Comparison of ENCODE assay signal across 21 mouse cellular contexts in the genomic region with DNA sequence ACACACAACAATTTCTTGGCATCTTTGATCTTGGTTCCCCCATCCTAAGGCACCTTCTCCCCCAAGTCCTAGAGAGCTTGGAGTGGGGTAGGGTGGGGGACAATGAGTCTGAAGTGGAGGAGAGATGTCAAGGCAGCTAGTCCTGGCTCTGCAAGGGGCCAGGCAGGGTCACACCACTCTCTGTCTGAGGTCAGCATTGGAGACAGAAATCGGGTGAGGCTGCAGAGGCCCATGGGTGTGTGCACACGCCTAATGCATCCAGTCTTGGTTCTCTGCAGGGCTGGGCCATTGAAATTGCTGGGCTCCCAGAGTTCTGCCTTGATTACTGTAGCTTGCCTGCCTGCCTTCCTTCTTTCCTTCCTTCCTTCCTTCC. TPM values are rescaled to one million over a fixed set of nuclear protein-coding genes. Genes with fewer than 3 reads are reported as not detected.
DNase-seq lines count a peak whose midpoint lies in the region; ATAC-seq and TF ChIP-seq lines count a peak whose summit lies in the region.
"Had no signal": no experiment of that assay in that cellular context is flagged by ENCODE, and none has a peak within 500 bp of the region (broad histone marks: within the 10 kb centered on the region; RNA-seq: fewer than 3 reads in every experiment).

No protein-coding gene starts in this region.

- peak overlapping the region; percentile 75 for H3K4me2 ChIP-seq in heart, postnatal 0 days (ENCODE audit: low read depth, low read length)
- H3K4me2 ChIP-seq: forebrain, embryonic 15.5 days; midbrain, embryonic 15.5 days; neural tube, embryonic 12.5 days had no signal

- no peak for TF ChIP-seq POLR2A in heart, adult 2 months (IDR thresholded peaks at IDR 0.05; ENCODE audit: insufficient read depth, low read depth, low read length)
- TF ChIP-seq POLR2A in lung, adult 2 months (IDR thresholded peaks at IDR 0.05; ENCODE audit: borderline replicate concordance, extremely low read depth, low read depth, low read length): 0 out of 2 replicates have a peak, but pooled peaks have one; percentile 9

- no peaks in the 10 kb centered on the region for H3K4me1 ChIP-seq in heart, adult 2 months (ENCODE audit: control insufficient read depth, insufficient read depth, low read length)
- H3K4me1 ChIP-seq in lung, adult 2 months (ENCODE audit: control insufficient read depth, insufficient read depth, low read length): no peaks in the 10 kb centered on the region
- 0 out of 2 replicates have a peak, but pooled peaks cover 3% of the 10 kb centered on the region for H3K4me1 ChIP-seq in brown adipose tissue, adult 24 weeks (ENCODE audit: control insufficient read depth, insufficient read depth, insufficient read length, low read length)
- no peaks in the 10 kb centered on the region for H3K4me1 ChIP-seq in heart, postnatal 0 days (ENCODE audit: control insufficient read depth, insufficient read depth)

- WGBS in heart, adult 2 months: 27% methylated on average over 2 of the region's 2 CpGs
- 13% methylated on average over 2 of the region's 2 CpGs for WGBS in lung, adult 2 months
- 31% methylated on average over 2 of the region's 2 CpGs for WGBS in heart, postnatal 0 days

- H3K27ac ChIP-seq in heart, adult 2 months: peak overlapping the region; percentile 57
- H3K27ac ChIP-seq in brown adipose tissue, adult 24 weeks (replicated peaks; ENCODE audit: low read depth, low read length): peak overlapping the region; percentile 42
- H3K27ac ChIP-seq in heart, postnatal 0 days (ENCODE audit: low read depth): peak overlapping the region; percentile 79
- H3K27ac ChIP-seq: forebrain, embryonic 15.5 days; macrophage; midbrain, embryonic 15.5 days; neural tube, embryonic 12.5 days had no signal

- ATAC-seq in heart, postnatal 0 days (ENCODE audit: insufficient read depth, low read depth): no peak
- ATAC-seq: forebrain, embryonic 15.5 days; intestine, embryonic 16.5 days; midbrain, embryonic 15.5 days had no signal

- TF ChIP-seq CTCF in heart, adult 2 months (IDR thresholded peaks at IDR 0.05): no peak
- TF ChIP-seq CTCF in lung, adult 2 months (IDR thresholded peaks at IDR 0.05; ENCODE audit: insufficient read depth, low read length): no peak
- no peak for TF ChIP-seq CTCF in heart, postnatal 0 days (IDR thresholded peaks at IDR 0.05; ENCODE audit: low read depth)

- peak overlapping the region; percentile 40 for H3K9ac ChIP-seq in heart, adult 2 months (ENCODE audit: low read depth, low read length)
- peak overlapping the region; percentile 78; the same call in 1 of the 2 replicates for H3K9ac ChIP-seq in heart, postnatal 0 days (replicated peaks; ENCODE audit: low read depth, low read length)
- H3K9ac ChIP-seq: forebrain, embryonic 15.5 days; midbrain, embryonic 15.5 days; neural tube, embryonic 12.5 days had no signal

- H3K36me3 ChIP-seq in heart, adult 2 months (ENCODE audit: control insufficient read depth, insufficient read depth, low read length): no peaks in the 10 kb centered on the region
- no peaks in the 10 kb centered on the region for H3K36me3 ChIP-seq in heart, postnatal 0 days (replicated peaks; ENCODE audit: control insufficient read depth, insufficient read depth, low read length)
- H3K36me3 ChIP-seq: forebrain, embryonic 15.5 days; midbrain, embryonic 15.5 days; neural tube, embryonic 12.5 days had no signal

- TF ChIP-seq EP300 in heart, adult 2 months (IDR thresholded peaks at IDR 0.05; ENCODE audit: insufficient read depth, low read depth, low read length): no peak
- TF ChIP-seq EP300 in heart, postnatal 0 days (IDR thresholded peaks at IDR 0.05; ENCODE audit: low read depth): no peak

- intact Hi-C loops in heart, adult 2 months (cut with DNase I): no loop called here

- H3K9me3 ChIP-seq in heart, postnatal 0 days (replicated peaks; ENCODE audit: control insufficient read depth, low read length): no peaks in the 10 kb centered on the region
- H3K9me3 ChIP-seq: forebrain, embryonic 15.5 days; midbrain, embryonic 15.5 days; neural tube, embryonic 12.5 days had no signal

- no peak overlapping the region; the same call in 1 of the 2 replicates for H3K4me3 ChIP-seq in heart, adult 2 months
- H3K4me3 ChIP-seq in lung, adult 2 months (replicated peaks; ENCODE audit: extremely low read depth, low read depth, low read length): peak overlapping the region; percentile 33
- H3K4me3 ChIP-seq in brown adipose tissue, adult 24 weeks (ENCODE audit: insufficient read depth, low read depth, low read length): peak overlapping the region; percentile 44
- peak overlapping the region; percentile 64 for H3K4me3 ChIP-seq in heart, postnatal 0 days (ENCODE audit: low read depth, low read length)
- H3K4me3 ChIP-seq: forebrain, embryonic 15.5 days; midbrain, embryonic 15.5 days; neural tube, embryonic 12.5 days had no signal

- H3K79me2 ChIP-seq in heart, adult 2 months (replicated peaks; ENCODE audit: control insufficient read depth, insufficient read depth, low read length): no peaks in the 10 kb centered on the region

- DNase-seq in heart, adult 2 months: no peak
- DNase-seq in heart, adult 9 months (ENCODE audit: low spot score in 2 of 2): no peak
- no peak for DNase-seq in lung, adult 2 months
- DNase-seq in lung, postnatal 36 days: no peak
- no peak for DNase-seq in heart, postnatal 0 days (ENCODE audit: low spot score)
- no peak for DNase-seq in thymus, postnatal 0 days (ENCODE audit: low spot score)
- DNase-seq in natural killer cell, adult 2 months (ENCODE audit: low spot score in 2 of 2): no peak
- DNase-seq: cerebellum, adult 11 months; cerebellum, postnatal 36 days; left cerebral cortex, postnatal 4 days; thymus, adult 2 months had no signal

- H3K27me3 ChIP-seq in heart, adult 2 months (ENCODE audit: control insufficient read depth, insufficient read depth, low read length): no peaks in the 10 kb centered on the region; the same call in 1 of the 2 replicates
- H3K27me3 ChIP-seq in heart, postnatal 0 days (ENCODE audit: control insufficient read depth, insufficient read depth, low read length): peaks cover 34% of the 10 kb centered on the region; the same call in 1 of the 2 replicates

RNA-seq across cellular contexts. Expression of a gene that starts 1.5 kb away (rescaled TPM):
- 10 to 100 TPM; 22.6 to 36.9 TPM for total RNA-seq in heart, adult 2 months (2021)
- 26.5 and 27.0 TPM in 2 replicates for polyA plus RNA-seq in heart, adult 2 months (2012; rRNA removed)
- 26.9 and 28.2 TPM in 2 replicates for polyA plus RNA-seq in lung, adult 2 months (2012; rRNA removed)
- polyA plus RNA-seq in brown adipose tissue, adult 24 weeks (2012; ENCODE audit: insufficient read depth, insufficient read length, missing spikeins): 1.5 and 2.7 TPM in 2 replicates
- 17.3 and 22.8 TPM in 2 replicates for total RNA-seq in heart, postnatal 0 days (2014; rRNA removed; ENCODE audit: low replicate concordance)
- 29.2 and 31.1 TPM in 2 replicates for polyA plus RNA-seq in heart, postnatal 0 days (2015; fragmentation: Nextera tagmentation; extraction: Ambion mirVana)
- polyA plus RNA-seq in thymus, postnatal 0 days (2015; fragmentation: Nextera tagmentation; extraction: Ambion mirVana): 0.05 and 0.08 TPM in 2 replicates
- total RNA-seq: hematopoietic stem cell, adult 5-6 weeks; layer of hippocampus, adult 18-20 months; left cerebral cortex, postnatal 4 days had no signal
- polyA plus RNA-seq: C2C12; forebrain, embryonic 15.5 days; intestine, embryonic 16.5 days; macrophage; neural tube, embryonic 12.5 days; small intestine, adult 2 months had no signal
